Mouse (Mus musculus) liver, postnatal 0 days (tissue): ENCODE measurements at regions not wholly inside any gene's neighbourhood (a gene's known extent, or its start where the extent isn't known, plus 50 kb on each side); places are given as distances from the start of the nearest gene placed in this dataset.

Experiments
- ATAC-seq: fragments of 200-750 bp; cut with Nextera tagmentation; 2 replicates; pipeline ENCODE4 v1.8.0; 2017; ENCODE audit warnings: mild to moderate bottlenecking, moderate library complexity
- DNase-seq: peaks from one replicate; pipeline ENCODE4 v3.0.0-alpha.2; 2016
- H3K27ac ChIP-seq: fragments of 300-500 bp; sonication (generic); 2 replicates; pipeline ENCODE4 v1.5.1; 2014; ENCODE audit warnings: antibody characterized with exemption, moderate library complexity, mild to moderate bottlenecking, low read depth
- H3K27me3 ChIP-seq: fragments of 300-500 bp; sonication (generic); 2 replicates; pipeline ENCODE4 v1.6.1; 2014; ENCODE audit warnings: low read length, control low read depth, mixed read lengths; ENCODE audit not compliant: insufficient read depth
- H3K36me3 ChIP-seq: fragments of 300-500 bp; sonication (generic); replicated peaks from 2 replicates; pipeline ENCODE4 v1.6.1; 2014; ENCODE audit warnings: mild to moderate bottlenecking, control low read depth, low read length, moderate library complexity, mixed read lengths; ENCODE audit not compliant: insufficient read depth
- H3K4me1 ChIP-seq: fragments of 300-500 bp; sonication (generic); 2 replicates; pipeline ENCODE4 v1.6.1; 2014; ENCODE audit warnings: antibody characterized with exemption, mild to moderate bottlenecking, control low read depth; ENCODE audit not compliant: insufficient read depth
- H3K4me2 ChIP-seq: fragments of 300-500 bp; sonication (generic); 2 replicates; pipeline ENCODE4 v1.6.1; 2014; ENCODE audit warnings: low read depth, mild to moderate bottlenecking, low read length, moderate library complexity, mixed read lengths
- H3K4me3 ChIP-seq: fragments of 300-500 bp; sonication (generic); 2 replicates; pipeline ENCODE4 v1.5.1; 2014; ENCODE audit warnings: low read depth, low read length
- H3K9ac ChIP-seq: fragments of 300-500 bp; sonication (generic); replicated peaks from 2 replicates; pipeline ENCODE4 v1.6.1; 2014; ENCODE audit warnings: mild to moderate bottlenecking, moderate library complexity
- H3K9me3 ChIP-seq: fragments of 300-500 bp; sonication (generic); 2 replicates; pipeline ENCODE4 v1.6.1; 2016; ENCODE audit warnings: mild to moderate bottlenecking, control low read depth, low read length, mixed read lengths
- CTCF ChIP-seq: sonication (generic); IDR thresholded peaks from 2 replicates; pipeline ENCODE4 v1.5.1; 2016; ENCODE audit warnings: antibody characterized with exemption, low read depth
- EP300 ChIP-seq: IDR thresholded peaks from 2 replicates; pipeline ENCODE4 v1.6.1; 2016; ENCODE audit warnings: antibody characterized with exemption, low read depth, mild to moderate bottlenecking
- WGBS: fragments of 180-500 bp; shearing (Covaris S2); extraction: QIAGEN DNeasy Blood & Tissue Kit; methylation state at CpG from one replicate; pipeline ENCODE4 v1.1.7; 2014; ENCODE audit not compliant: insufficient replicate concordance; 5-methylcytosine and 5-hydroxymethylcytosine counted together

DNA sequence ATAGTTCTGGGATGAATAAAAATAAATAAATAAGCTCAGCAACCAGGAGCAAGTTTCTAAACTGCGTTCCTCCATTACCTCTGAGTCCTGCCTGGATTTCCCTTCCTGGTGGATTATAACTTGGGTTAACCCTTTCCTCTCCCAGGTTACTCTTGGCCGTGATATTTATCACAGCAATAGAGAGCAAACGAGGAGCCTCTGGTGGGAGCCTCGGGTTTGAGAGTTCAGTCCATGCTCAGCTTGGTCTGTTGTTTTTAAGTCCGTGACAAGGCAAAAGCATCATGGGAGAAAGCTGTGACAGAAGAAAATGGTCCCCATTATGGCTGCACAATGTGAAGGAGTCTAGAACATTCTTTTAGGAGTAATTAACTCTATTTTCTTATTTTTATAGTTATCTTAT, 61.0 kb upstream of the Osbpl8 start:
- Histone ChIP-seq H3K4me3 (no peak overlapping the region), H3K4me1 (no peaks in the 10 kb centered on the region), H3K4me2 (peak overlapping the region; percentile 65), H3K9ac (no peak overlapping the region), H3K27me3 (no peaks in the 10 kb centered on the region), H3K27ac (no peak overlapping the region; the same call in 1 of the 2 replicates), H3K36me3 (no peaks in the 10 kb centered on the region), H3K9me3 (no peaks in the 10 kb centered on the region)
- no peak for DNase-seq
- TF ChIP-seq EP300 (no peak), CTCF (no peak)
- 54% methylated on average over 5 of the region's 5 CpGs for WGBS
- no peak for ATAC-seq

DNA sequence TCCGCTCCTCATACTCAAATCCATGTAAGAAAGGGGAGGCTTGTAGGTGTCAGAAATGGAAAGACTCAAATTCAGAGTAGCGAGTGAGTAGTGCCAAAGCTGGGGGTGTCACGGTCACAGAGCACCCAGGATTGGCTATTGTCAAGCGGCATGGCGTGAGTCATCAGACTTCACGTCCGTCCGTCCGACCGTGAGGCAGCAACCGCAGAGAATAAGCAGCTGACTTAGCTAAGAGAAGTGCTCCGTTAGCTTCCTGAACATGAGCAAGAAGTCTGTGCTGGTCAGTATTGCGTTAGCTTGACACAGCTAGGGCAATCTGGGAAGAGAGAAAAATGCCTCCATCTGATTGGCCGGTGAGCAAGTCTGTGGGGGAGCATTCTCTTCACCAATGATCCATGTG, 61.5 kb upstream of the Osbpl8 start:
- ATAC-seq (peak; percentile 64), DNase-seq (peak; percentile 51)
- Histone ChIP-seq H3K4me3 (peak overlapping the region; percentile 27), H3K9ac (no peak overlapping the region), H3K27ac (peak overlapping the region; percentile 53), H3K4me2 (peak overlapping the region; percentile 65), H3K4me1 (no peaks in the 10 kb centered on the region), H3K27me3 (no peaks in the 10 kb centered on the region), H3K9me3 (no peaks in the 10 kb centered on the region), H3K36me3 (no peaks in the 10 kb centered on the region)
- WGBS, result 34% methylated on average over 14 of the region's 14 CpGs
- no peak for TF ChIP-seq CTCF
- TF ChIP-seq EP300, result no peak

DNA sequence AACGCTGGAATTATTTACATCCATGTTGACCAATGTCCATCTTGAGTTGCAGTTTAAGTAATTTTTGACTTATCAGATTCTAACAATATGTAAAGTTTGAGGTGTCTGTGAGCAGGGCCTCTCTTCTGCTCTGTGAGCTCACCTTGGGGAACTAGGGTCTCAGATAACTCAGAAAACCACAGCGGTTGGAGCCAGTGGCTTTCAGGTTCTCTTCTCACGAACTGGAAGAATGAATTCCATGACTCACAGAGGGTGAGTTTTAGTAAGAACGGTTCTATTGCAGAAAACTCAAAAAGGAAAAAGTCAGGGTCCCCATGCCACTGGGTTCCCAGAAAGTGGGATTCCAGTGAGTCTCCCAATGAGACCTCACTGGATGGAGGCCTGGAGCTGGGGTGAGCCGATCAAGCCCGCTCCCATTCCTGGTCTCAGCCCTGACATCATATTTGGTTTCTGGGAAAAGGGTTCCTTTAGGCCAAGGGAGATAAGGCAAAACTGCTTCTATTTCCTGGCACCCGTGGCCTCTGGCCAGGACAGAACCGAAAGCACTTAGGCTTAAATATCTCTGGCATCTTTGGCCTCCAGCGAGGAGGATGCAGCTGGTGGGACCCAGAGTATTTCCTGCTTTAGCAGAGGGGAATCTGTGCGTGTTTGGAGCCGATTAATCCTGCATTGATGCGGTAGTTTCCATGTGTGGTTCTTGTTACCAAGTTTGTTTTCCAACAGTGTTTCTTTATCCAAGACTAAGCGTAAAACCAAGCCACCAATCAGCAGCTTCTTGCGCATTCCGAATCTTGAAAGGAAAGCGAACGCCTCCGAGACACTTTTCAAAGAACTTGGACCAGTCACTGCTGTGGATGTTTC, 62.4 kb upstream of the Osbpl8 start:
- no peak overlapping the region for H3K9ac ChIP-seq
- no peaks in the 10 kb centered on the region for H3K27me3 ChIP-seq
- no peak for TF ChIP-seq CTCF
- peak; percentile 83 for TF ChIP-seq EP300
- H3K4me1 ChIP-seq, result no peaks in the 10 kb centered on the region
- DNase-seq (peak; percentile 50), ATAC-seq (peak; percentile 64)
- H3K4me3 ChIP-seq, result peak overlapping the region; percentile 27
- no peaks in the 10 kb centered on the region for H3K36me3 ChIP-seq
- no peaks in the 10 kb centered on the region for H3K9me3 ChIP-seq
- H3K27ac ChIP-seq, result peak overlapping the region; percentile 61
- 30% methylated on average over 18 of the region's 18 CpGs for WGBS
- H3K4me2 ChIP-seq, result peak overlapping the region; percentile 65

DNA sequence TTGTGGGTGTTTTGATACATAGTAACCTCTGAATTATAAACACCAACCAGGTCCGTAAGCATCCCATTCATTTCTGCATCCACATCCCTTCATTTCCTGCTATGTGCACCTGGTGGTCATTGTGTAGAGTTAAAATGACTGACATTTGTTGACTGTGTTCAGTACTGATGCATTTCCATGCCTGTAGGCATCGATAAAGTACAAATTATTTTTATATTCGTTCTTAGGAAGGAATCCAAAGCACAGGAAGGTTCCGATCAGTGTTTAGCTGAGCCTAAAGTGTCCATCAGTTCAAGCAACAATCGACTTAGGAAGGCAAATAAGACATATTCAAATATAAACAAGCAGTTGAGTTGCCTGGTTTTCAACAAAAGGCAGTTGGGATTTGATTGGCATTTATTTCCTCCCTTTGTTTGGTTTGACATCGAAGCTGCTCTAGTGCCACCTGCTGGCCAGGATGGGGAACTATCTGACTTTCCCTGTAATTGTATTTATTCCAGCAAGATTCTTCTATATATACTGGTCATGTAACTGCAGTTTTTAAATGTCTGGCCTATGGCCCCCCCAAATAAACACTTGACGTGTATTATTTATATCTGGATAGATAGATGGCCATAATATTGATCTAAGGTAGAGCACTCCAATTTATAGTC, 64.6 kb upstream of the Osbpl8 start:
- H3K27me3 ChIP-seq, result no peaks in the 10 kb centered on the region
- H3K4me3 ChIP-seq, result no peak overlapping the region
- ATAC-seq (no peak), DNase-seq (peak; percentile 69)
- TF ChIP-seq EP300, result no peak
- peak; percentile 88 for TF ChIP-seq CTCF
- WGBS, result 44% methylated on average over 7 of the region's 7 CpGs
- H3K4me2 ChIP-seq, result no peak overlapping the region
- no peaks in the 10 kb centered on the region for H3K4me1 ChIP-seq
- no peaks in the 10 kb centered on the region for H3K36me3 ChIP-seq
- no peaks in the 10 kb centered on the region for H3K9me3 ChIP-seq
- no peak overlapping the region for H3K27ac ChIP-seq
- no peak overlapping the region for H3K9ac ChIP-seq

DNA sequence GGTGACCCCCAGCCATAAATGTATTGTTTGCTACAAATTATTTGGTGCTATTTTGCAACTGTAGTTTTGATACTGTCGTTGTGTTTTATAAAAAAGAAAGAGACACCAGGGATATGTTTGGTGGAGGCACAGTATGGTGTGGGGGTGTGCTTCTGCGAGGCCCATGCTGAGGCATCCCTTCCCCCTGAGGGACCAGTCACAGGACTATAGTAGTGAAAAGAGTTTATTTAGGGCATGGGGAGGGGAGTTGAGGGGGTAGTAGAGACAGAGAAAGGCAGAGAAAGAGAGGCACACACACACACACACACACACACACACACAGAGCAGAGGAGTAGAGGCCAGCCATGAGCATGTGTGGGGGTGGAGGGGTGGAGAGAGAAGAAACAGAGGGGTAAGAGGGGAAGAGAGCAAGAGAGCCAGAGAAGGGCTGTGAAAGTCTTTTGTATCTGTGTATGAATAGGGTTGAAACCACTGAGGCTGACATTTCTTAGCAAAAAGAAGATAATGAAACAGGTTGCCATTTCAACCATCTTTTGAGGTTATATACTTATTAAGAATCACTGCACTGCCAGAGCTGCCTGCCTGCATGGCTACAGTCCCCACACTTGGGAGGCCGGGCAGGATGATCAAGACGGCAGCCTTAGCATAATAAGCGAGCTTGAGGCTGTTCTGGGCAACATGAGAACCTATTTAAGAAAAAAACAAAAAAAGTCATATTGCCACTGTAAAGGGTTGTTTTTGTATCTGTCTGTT, 65.3 kb upstream of the Osbpl8 start:
- Histone ChIP-seq H3K27ac (no peak overlapping the region), H3K4me2 (no peak overlapping the region), H3K4me3 (no peak overlapping the region), H3K4me1 (no peaks in the 10 kb centered on the region), H3K36me3 (no peaks in the 10 kb centered on the region), H3K9me3 (no peaks in the 10 kb centered on the region), H3K9ac (no peak overlapping the region), H3K27me3 (no peaks in the 10 kb centered on the region)
- TF ChIP-seq CTCF, result no peak
- TF ChIP-seq EP300, result no peak
- WGBS, result 79% methylated on average over 5 of the region's 5 CpGs
- DNase-seq (no peak), ATAC-seq (no peak)

DNA sequence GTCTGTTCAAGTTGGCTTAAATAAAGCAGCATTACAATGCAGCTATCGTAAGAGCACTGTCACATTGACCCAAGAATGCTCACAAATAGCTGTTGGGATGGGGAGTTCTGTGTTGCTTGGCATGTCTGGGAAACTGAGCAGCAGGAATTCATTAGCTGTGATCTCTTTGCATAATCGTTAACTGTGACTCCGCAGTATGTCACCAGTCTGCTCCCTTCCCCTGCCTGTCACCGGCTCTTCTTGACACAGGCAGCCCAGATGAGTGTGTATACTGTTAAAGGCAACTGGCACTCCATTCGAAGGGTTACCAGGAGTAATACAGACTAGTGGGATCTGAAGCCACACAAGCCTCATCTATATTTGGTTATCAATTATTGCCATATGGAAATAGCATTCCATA, 67.3 kb upstream of the Osbpl8 start:
- Histone ChIP-seq H3K9ac (no peak overlapping the region), H3K4me2 (no peak overlapping the region), H3K4me1 (no peaks in the 10 kb centered on the region), H3K27me3 (no peaks in the 10 kb centered on the region), H3K9me3 (no peaks in the 10 kb centered on the region), H3K4me3 (no peak overlapping the region), H3K27ac (no peak overlapping the region), H3K36me3 (no peaks in the 10 kb centered on the region)
- DNase-seq (no peak), ATAC-seq (no peak)
- no peak for TF ChIP-seq EP300
- TF ChIP-seq CTCF, result no peak
- WGBS, result 76% methylated on average over 5 of the region's 5 CpGs
